Mouse (Mus musculus): ENCODE data around the gene Ctsw.
"Not testable (repeated sequence)": the region's sequence is repeated elsewhere in the genome, so short reads cannot be mapped to it uniquely, and the experiment has no call there.

Gene Ctsw

DNA sequence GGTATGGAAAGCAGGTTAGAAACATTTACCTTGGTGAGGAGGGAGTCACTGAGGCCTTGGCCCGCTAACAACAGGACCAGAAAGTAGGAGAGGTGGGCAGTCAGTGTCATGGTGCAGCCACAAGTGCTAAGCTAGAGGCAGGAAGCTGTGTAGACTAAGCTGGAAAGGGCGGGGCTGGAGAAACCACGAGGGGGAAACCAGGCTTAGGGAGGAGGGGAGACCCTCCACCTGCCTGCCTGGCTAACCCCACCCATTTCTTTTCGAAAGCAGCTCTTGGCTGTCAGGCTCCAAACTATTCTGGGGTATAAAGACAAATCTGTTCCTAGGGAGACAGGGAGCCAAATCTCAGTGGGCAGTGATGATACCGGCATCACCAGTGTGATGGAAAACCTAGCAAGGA is at the start of gene Ctsw:
Gene Ctsw (minus strand): TSS at position 134 of the 400 bp plus-strand sequence.
- peak; percentile 47 for DNase-seq (ENCODE audit: low read depth)

GRCm38 (mm10) chr19:5516906-5517505 is 48.7 kb upstream of the Ctsw start:
- DNase-seq (ENCODE audit: low read depth), result no peak

DNA sequence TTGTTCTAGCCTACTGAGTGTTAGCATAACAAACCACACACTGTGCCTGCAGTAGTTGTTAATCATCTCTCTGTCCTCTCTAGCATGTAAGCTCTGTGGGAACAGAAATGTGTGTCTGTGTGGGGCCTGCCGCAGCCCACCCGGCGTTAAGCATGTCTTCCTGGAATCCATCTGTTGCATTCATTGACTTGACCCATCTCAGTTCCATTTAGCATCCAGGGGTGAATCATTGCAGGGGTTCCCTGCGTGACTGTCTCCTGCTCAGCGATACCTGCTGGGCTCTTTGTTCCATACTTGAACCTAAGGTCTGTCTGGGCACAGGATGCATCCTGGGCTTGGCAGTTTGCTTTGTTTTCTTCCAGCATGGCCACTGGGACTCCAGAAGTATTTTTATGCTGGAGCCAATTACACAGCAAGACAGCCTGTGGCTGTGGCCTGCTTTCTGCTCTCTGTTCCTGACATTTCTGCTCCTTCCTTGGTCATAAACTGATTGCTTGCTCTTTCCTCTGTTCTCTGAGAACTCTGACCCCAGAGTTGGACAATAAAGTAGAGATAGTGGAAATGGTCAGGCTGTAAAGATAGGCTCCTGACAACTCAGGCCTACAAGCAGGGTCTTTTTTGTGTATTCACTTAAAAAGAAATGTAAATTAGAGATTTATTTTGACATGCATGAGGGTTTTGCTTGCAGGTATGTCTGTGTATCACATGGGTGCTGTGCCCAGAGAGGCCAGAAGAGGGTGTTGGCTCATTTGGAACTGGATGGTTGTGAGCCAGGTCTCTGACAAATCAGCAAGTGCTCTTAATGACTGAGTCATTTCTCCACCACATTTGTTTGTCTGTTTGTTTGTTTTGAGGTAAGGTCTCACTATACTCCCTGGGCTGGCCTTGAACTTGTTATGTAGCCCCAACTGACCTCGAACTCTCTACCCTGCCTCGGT is 47.8 kb upstream of the Ctsw start:
- peak; percentile 62 for DNase-seq (ENCODE audit: low read depth)

GRCm38 (mm10) chr19:5513005-5513349 is 44.7 kb upstream of the Ctsw start:
- DNase-seq (ENCODE audit: low read depth), result no peak

DNA sequence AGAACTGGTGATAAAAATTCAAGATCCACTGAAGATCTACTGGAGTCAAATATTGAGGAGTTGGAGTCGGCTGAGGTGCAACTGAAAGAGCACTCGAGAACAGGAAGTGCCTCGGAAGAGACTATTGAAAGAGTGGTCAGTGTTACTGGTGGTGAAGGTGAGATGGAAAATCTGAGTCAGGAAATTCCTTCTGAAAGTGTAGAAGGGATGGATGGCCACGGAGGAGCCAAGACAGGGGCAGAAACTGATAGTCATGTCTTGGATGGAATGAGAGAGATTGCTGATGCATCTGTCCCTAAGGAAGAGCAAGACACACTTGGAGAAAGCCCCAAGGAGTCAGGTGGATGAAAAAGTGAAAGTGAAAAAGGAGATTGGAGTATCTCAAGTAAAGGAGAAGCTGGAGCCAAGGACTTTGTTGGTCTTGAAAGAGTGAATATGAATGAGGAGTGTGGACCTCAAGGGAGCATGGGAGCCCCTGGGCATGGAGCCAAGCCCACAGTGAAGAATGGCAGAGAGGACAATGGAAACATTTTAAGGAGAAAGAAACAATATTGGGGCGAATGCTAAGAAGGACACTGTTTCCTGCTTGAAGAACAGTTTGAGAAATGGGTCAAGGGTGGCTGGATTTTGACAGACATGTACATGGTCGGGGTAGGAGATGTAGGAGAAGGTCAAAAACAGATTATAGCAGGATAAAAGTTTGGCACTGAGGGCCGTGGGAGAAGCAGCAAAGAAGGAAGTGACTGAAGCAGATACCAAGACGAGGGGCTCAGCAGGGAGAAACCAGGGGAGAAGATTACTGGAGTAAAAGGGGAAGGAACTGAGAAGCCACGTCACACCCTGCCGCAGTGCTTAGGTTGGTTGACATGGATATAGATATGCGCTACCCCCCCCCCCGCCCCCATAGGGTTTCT is 44.0 kb upstream of the Ctsw start:
- DNase-seq (ENCODE audit: low read depth), result peak; percentile 92

- no peak for DNase-seq (ENCODE audit: low read depth)
These were observed 42.8 kb upstream of the Ctsw start for GRCm38 (mm10) chr19:5511074-5511632.

DNA sequence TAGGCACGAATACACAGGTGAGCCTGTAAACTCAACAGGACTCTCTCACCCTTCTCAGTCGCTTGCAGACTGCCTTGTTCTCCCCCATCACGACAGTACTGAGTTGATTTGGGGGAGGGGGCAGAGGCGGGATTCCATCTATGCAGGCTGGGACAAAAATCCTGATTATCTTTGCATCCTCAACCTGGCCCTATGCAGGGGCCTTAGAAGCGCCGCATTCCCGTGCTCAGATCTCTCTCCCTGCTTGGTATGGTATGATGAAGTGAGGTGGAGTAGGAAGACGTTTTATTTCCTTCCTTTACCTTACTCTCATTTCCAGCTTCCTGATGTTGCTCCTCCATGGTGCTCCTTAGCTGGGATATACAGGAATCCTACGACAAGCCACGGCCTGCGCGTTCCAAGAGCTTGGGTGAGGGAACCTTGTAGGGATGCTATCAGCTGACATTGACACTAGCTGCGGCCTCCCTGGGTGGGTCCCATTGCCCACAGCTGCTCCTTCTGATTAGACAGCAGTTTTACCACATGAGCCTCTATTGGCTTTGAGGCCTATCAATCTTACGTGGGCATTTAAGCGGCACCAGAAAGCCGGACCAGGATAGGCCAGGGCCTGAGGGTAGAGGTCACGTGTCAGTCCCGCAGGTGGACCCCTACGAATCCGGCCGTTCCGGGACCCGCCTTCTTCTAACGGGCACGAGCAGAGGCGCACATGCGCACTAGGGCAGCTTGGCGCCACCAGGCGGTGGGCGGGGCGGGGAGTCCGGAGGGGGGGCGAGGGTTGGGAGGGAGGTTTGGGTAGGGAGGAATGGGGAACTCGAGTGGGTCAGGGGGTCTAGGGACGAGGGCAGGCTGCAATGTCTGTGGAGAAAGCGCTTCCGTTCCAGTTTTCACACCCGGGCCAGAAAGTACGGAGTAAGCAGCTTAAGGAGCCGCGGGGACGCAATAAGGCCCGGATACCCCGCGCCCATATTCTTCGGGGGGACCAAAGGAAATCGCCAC is 42.0 kb upstream of the Ctsw start, which contains the start of gene Snx32:
Gene Snx32 (minus strand): TSS at position 508 of the 996 bp plus-strand sequence.
- peak; percentile 100 for DNase-seq (ENCODE audit: low read depth)

GRCm38 (mm10) chr19:5503687-5504086 is 35.4 kb upstream of the Ctsw start, which contains the start of gene 1700020D05Rik:
1700020D05Rik (minus strand) TSS chr19:5503787.
- no peak for DNase-seq (ENCODE audit: low read depth)

GRCm38 (mm10) chr19:5500330-5500875 is 32.1 kb upstream of the Ctsw start:
- no peak for DNase-seq (ENCODE audit: low read depth)

DNA sequence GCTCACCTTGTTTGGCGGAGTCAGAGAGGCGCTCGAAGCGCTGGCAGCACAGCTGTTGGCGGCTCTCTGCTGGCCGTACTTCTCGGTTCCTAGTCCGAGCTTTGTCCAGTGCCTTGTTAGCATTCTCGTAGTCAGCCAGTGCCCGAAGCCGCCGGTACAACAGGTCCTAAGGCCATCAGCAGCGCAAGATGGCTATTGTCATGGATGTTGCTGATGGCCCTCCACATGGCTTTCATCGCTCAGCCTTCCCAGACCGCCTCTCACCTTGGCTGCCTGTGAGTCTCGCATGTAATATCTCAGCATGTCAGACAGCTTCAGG is 27.7 kb upstream of the Ctsw start:
- DNase-seq (ENCODE audit: low read depth), result no peak

DNA sequence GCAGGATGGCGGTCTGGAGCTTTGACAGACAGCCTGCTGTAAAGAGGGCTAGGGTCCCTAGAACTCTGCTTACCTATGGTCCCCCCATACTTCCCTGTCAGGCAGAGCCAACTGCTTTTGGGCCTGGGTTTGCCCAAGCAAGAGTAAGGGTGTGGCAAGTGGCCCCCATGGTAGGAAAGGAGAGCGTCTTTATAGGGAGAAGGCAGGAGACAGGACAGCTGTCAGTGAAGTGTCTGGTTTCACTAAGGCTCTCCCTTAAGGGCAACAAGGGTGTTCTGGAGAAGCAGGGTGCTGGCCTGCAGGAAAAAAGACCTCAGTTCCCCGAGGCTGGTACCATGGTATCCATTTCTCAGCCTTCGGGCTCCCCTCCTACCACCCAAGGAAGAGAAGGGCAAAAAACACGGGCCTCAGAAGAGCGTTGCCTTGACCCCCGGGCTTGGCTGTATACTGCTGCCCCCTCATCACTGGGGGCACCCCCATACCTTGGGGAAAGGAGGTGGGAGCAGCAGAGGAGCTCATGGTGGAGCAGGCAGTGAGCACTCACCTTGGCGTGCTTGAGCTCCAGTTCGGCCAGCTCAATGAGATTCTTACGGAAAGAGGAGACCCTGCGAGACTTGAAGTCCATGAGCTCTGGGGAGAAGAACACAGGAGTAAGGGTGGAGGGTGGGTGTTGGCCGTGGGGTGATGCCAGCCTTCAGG is 27.2 kb upstream of the Ctsw start:
- no peak for DNase-seq (ENCODE audit: low read depth)

- no peak for DNase-seq (ENCODE audit: low read depth)
These were observed 26.0 kb upstream of the Ctsw start for GRCm38 (mm10) chr19:5494314-5494713.

DNA sequence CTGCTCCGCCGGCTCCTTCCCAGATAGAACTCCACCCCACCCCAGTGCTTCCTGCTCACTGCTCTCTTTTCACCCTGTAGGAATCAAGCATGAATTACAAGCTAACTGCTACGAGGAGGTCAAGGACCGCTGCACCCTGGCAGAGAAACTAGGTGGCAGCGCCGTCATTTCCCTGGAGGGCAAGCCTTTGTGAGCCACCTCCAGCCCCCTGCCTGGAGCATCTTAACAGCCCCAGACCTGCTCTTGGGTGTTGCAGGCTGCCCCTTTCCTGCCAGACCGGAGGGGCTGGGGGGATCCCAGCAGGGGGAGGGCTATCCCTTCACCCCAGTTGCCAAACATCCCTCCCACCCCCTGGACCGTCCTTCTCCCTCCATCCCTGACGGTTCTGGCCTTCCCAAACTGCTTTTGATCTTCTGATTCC is 25.0 kb upstream of the Ctsw start:
- DNase-seq (ENCODE audit: low read depth), result not testable (repeated sequence)

DNA sequence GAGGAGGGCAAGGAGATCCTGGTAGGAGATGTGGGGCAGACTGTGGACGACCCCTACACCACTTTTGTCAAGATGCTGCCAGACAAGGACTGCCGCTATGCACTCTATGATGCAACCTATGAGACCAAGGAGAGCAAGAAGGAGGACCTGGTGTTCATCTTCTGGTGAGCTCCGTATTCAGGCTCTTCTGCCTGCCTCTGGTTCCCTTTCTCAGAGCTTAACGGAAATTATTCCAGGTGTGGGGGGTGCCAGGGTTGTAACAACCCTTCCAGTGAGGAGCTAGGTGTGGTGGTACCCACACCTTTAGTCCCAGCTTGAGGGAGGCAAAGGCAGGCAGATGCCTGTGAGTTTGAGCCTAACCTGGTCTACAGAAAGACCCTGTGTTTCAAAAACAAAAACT is 24.3 kb upstream of the Ctsw start:
- DNase-seq (ENCODE audit: low read depth), result no peak

DNA sequence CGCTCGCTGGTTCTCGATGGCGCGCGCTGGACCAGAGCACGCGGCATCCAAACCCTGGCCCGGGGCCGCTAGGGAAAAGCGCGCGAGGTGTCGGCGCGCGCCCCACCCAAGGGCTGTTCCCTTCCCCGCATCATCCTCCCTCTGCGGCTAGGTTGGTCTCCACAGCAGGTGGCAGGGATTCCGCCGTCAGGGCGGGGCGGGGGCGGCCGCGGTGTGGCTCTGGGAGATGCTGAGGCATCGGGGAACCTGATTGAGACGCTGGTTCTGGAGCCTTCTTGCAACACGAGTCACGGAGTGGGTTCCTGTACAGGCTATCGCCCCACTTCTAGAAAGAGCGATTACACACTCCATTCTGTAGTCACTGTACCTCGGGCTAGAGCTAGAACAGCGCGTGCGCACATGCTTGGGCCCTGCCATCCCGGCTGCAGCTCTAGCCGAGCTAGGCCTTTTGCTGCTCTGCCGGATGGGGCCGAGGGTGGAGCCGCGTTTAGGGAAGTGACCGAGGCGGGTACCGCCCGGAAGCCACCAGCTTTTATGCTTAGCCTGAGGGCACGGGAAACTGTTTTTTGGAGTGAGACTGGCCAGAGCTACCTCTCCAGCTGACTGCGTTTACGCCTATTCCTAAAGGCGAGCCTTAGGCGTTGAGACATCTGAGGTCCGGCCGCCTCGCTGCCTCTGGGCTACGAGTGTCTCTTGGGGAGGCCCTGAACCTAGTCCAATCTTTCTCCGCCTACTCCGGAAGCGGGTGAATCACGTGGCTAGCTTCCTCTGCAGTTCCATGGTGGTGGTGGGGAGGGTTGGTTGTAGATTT is 22.8 kb upstream of the Ctsw start:
- DNase-seq (ENCODE audit: low read depth), result peak; percentile 95

- peak; percentile 97 for DNase-seq (ENCODE audit: low read depth)
These were observed 22.1 kb upstream of the Ctsw start, which contains the start of gene Cfl1 for GRCm38 (mm10) chr19:5490313-5490897. Cfl1 (plus strand) TSS chr19:5490455.

- not testable (repeated sequence) for DNase-seq (ENCODE audit: low read depth)
These were observed 21.4 kb upstream of the Ctsw start for GRCm38 (mm10) chr19:5489721-5490120.

DNA sequence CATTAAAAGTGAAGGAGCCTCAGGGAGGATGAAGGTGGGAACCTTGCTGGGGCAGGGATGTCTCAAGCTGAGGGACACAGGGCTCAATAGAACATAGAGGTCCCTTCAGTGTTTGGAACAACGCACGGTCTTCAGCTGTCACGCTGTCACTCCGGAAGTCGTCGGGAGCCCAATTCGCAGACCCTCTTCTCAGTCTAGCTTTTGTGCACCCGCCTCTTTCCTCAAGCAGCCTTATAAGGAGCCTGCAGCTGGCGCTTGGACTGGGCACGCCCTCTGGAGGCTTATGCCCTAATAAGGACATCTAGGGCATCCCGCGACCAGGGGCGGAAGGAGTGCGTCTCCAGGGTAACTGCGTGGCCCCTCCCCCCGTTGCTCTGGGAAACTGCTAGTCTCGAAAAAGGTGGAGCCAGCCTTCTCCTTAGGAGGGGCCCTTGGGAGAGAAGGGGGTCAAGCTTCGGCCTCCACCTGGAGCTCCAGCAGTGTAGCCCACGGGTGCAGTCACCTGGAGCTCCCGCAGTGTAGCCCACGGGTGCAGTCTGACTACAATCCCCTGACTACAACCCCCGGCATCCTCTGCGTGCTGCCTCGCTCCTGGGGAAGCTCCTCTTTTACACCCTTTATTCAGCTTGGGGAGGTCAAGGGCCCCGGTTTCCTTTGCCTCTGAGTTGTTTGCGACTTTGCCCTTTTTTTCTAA is 20.7 kb upstream of the Ctsw start:
- DNase-seq (ENCODE audit: low read depth), result peak; percentile 99
